Comparison of ENCODE assay signal across 7 mouse cellular contexts in genomic region chr7:101974505-101974904, GRCm38 (mm10). TPM values are rescaled to one million over a fixed set of nuclear protein-coding genes. Genes with fewer than 3 reads are reported as not detected.
A peak's percentile ranks its signal among the peaks of the same experiment; 100 is the strongest.
DNase-seq lines count a peak whose midpoint lies in the region; ATAC-seq and TF ChIP-seq lines count a peak whose summit lies in the region.

No protein-coding gene starts in this region.

- no peak for DNase-seq in left cerebral cortex, adult 2 months (ENCODE audit: extremely low spot score in 1 of 2, low spot score in 2 of 2)
- no peak for DNase-seq in left cerebral cortex, adult 11 months (ENCODE audit: low spot score)
- DNase-seq in cerebellum, postnatal 14 days: peak; percentile 48 to 55
- DNase-seq in gastrocnemius, postnatal 14 days: peak; percentile 76
- peak; percentile 48 for DNase-seq in lung, postnatal 14 days
- DNase-seq in T-cell, adult 2 months (ENCODE audit: low spot score): no peak

- peak overlapping the region; percentile 24 for H3K27ac ChIP-seq in left cerebral cortex, adult 2 months

- TF ChIP-seq CTCF in left cerebral cortex, adult 2 months (IDR thresholded peaks at IDR 0.05): no peak; the same call in 1 of the 2 replicates

- no peak for ATAC-seq in erythroid progenitor cell, adult 5-6 weeks (replicated peaks; ENCODE audit: low FRiP score, poor library complexity, severe bottlenecking)

- H3K4me3 ChIP-seq in left cerebral cortex, adult 2 months: no peak overlapping the region

- intact Hi-C loops in left cerebral cortex, adult 2 months (cut with DNase I): loop anchor here (5.0 kb wide), 2 partner anchors 57 to 1337 kb away; no protein-coding TSS in a partner anchor
- intact Hi-C loops in gastrocnemius, postnatal 14 days (cut with DNase I; ENCODE audit: low total_unique reads): loop anchor here (5.0 kb wide), 1 partner anchor 37 kb away; no protein-coding TSS in a partner anchor

RNA-seq across cellular contexts. Expression of gene Numa1, which starts 40.6 kb away (rescaled TPM):
- total RNA-seq in left cerebral cortex, adult 2 months (2021): 100 to 1,000 TPM in 1 of 2 experiments, 10 to 100 TPM in 1; 96.8 to 101 TPM
- total RNA-seq in gastrocnemius, postnatal 14 days (2021): 10 to 100 TPM; 53.0 to 53.3 TPM
- 177 and 218 TPM in 2 replicates for total RNA-seq in erythroid progenitor cell, adult 5-6 weeks (2015; ENCODE audit: low replicate concordance)
- 324 and 405 TPM in 2 replicates for total RNA-seq in erythroid progenitor cell, adult 5-6 weeks (2017; ENCODE audit: low replicate concordance)

RNA-seq across cellular contexts. Expression of gene Lrrc51, which starts 40.8 kb away (rescaled TPM):
- 1 to 10 TPM; 4.0 to 4.8 TPM for total RNA-seq in left cerebral cortex, adult 2 months (2021)
- 1 to 10 TPM; 3.6 to 3.7 TPM for total RNA-seq in gastrocnemius, postnatal 14 days (2021)
- 6.1 TPM in 1 of 2 replicates, not detected in the other for total RNA-seq in erythroid progenitor cell, adult 5-6 weeks (2015; ENCODE audit: low replicate concordance)
- 4.6 TPM in 1 of 2 replicates, not detected in the other for total RNA-seq in erythroid progenitor cell, adult 5-6 weeks (2017; ENCODE audit: low replicate concordance)

RNA-seq across cellular contexts. Expression of gene Il18bp, which starts 44.0 kb away (rescaled TPM):
- 10 to 100 TPM in 1 of 2 experiments, 1 to 10 TPM in 1; 8.5 to 10.2 TPM for total RNA-seq in left cerebral cortex, adult 2 months (2021)
- total RNA-seq in gastrocnemius, postnatal 14 days (2021): 1 to 10 TPM; 1.1 to 1.4 TPM
- 10.1 and 23.5 TPM in 2 replicates for total RNA-seq in erythroid progenitor cell, adult 5-6 weeks (2015; ENCODE audit: low replicate concordance)
- total RNA-seq in erythroid progenitor cell, adult 5-6 weeks (2017; ENCODE audit: low replicate concordance): 3.7 and 10.2 TPM in 2 replicates

Comparison
In these comparisons a context has a peak if more than half of its experiments do, and no peak if none do; other contexts are left out.
1. DNase-seq: peak in cerebellum, postnatal 14 days (2 of 2), gastrocnemius, postnatal 14 days (single experiment) and lung, postnatal 14 days (single experiment); none in left cerebral cortex, adult 2 months (0 of 2), left cerebral cortex, adult 11 months (single experiment) and T-cell, adult 2 months (single experiment).